Mouse (Mus musculus) adrenal gland, adult (tissue): ENCODE results near the gene Gm17571.
A peak's percentile ranks its signal among the peaks of the same experiment; 100 is the strongest.

Experiments
- DNase-seq, 2 experiments: peaks; one replicate each; pipeline ENCODE4 v3.0.0; 2022 to 2023; ENCODE audit warnings: low spot score in 1 of 2; ENCODE audit not compliant: inconsistent age in 2 of 2

Gene Gm17571

GRCm38 (mm10) chr9:13457774-13458173 lies 11.2 kb upstream of the Gm17571 start:
- no peak for DNase-seq

GRCm38 (mm10) chr9:13455231-13455630 lies 8.7 kb upstream of the Gm17571 start:
- DNase-seq, result peak in 1 of 2 experiments; percentile 44

- DNase-seq, result no peak
These were observed 8.1 kb upstream of the Gm17571 start for GRCm38 (mm10) chr9:13454651-13455123.

- DNase-seq, result no peak
These were observed 2.2 kb upstream of the Gm17571 start for GRCm38 (mm10) chr9:13448716-13449115.

- no peak for DNase-seq
These were observed 317 bp downstream of the Gm17571 start for GRCm38 (mm10) chr9:13446236-13446635.

- no peak for DNase-seq
These were observed 2.9 kb downstream of the Gm17571 start for GRCm38 (mm10) chr9:13443484-13444211.

GRCm38 (mm10) chr9:13442012-13442735 lies 4.4 kb downstream of the Gm17571 start:
- peak; percentile 41 to 75 for DNase-seq

- DNase-seq, result no peak
These were observed 5.6 kb downstream of the Gm17571 start for GRCm38 (mm10) chr9:13440911-13441310.

- DNase-seq, result peak; percentile 64 to 90
These were observed 13.0 kb downstream of the Gm17571 start for GRCm38 (mm10) chr9:13433501-13434090.

- DNase-seq, result no peak
These were observed 14.9 kb downstream of the Gm17571 start for GRCm38 (mm10) chr9:13431646-13432045.

GRCm38 (mm10) chr9:13430744-13431143 lies 15.8 kb downstream of the Gm17571 start:
- no peak for DNase-seq

GRCm38 (mm10) chr9:13430302-13430701 lies 16.3 kb downstream of the Gm17571 start:
- DNase-seq, result peak in 1 of 2 experiments; percentile 44

GRCm38 (mm10) chr9:13429477-13430125 lies 17.0 kb downstream of the Gm17571 start:
- DNase-seq, result no peak

GRCm38 (mm10) chr9:13425031-13425940 lies 21.3 kb downstream of the Gm17571 start:
- peak; percentile 75 to 92 for DNase-seq

- no peak for DNase-seq
These were observed 32.3 kb downstream of the Gm17571 start for GRCm38 (mm10) chr9:13414230-13414766.
